Mouse (Mus musculus) CH12.LX (cell line): ENCODE measurements around the gene Trim42. TPM values are rescaled to one million over a fixed set of nuclear protein-coding genes. Genes with fewer than 3 reads are reported as not detected.

Experiments
- DNase-seq: peaks from one replicate; pipeline ENCODE4 v3.0.0-alpha.2; 2013; ENCODE audit errors: extremely low read depth
- H3K27ac ChIP-seq: 2 replicates; pipeline ENCODE4 v1.5.1; 2012; ENCODE audit warnings: low read depth, mild to moderate bottlenecking, control low read depth, moderate library complexity; ENCODE audit not compliant: insufficient read depth
- H3K27me3 ChIP-seq: replicated peaks from 2 replicates; pipeline ENCODE3; 2012; ENCODE audit warnings: inconsistent platforms
- H3K36me3 ChIP-seq, 2 experiments: replicated peaks in 1 of 2; 2 replicates each; pipeline versions ENCODE3 to v1.6.1; 2012; ENCODE audit warnings: inconsistent platforms in 1 of 2, low read length in 1 of 2, mild to moderate bottlenecking in 1 of 2, mixed read lengths in 1 of 2, moderate library complexity in 1 of 2; ENCODE audit not compliant: control insufficient read depth in 1 of 2, insufficient read depth in 1 of 2
- H3K4me1 ChIP-seq, 2 experiments: 2 replicates each; pipeline ENCODE4 v1.6.1; 2012; ENCODE audit warnings: inconsistent platforms in 1 of 2, moderate library complexity in 1 of 2; ENCODE audit not compliant: insufficient read depth in 2 of 2, control insufficient read depth in 1 of 2
- H3K4me2 ChIP-seq: 2 replicates; pipeline ENCODE4 v1.6.1; 2012; ENCODE audit warnings: low read depth, mild to moderate bottlenecking, control low read depth; ENCODE audit not compliant: poor library complexity, insufficient read depth, severe bottlenecking
- H3K4me3 ChIP-seq, 3 experiments: fragments of 150-350 bp in 1 of 3; sonication (generic) in 1 of 3; replicated peaks in 1 of 3; 2 replicates each; pipeline versions ENCODE3 to v1.5.1; 2011 to 2012; ENCODE audit warnings: low read depth in 2 of 3, low read length in 2 of 3, mild to moderate bottlenecking in 2 of 3, moderate library complexity in 2 of 3, control low read depth in 1 of 3, improper control_type of control experiment in 1 of 3, inconsistent platforms in 1 of 3, mixed read lengths in 1 of 3; ENCODE audit not compliant: poor library complexity in 1 of 3
- H3K79me2 ChIP-seq: replicated peaks from 2 replicates; pipeline ENCODE4 v1.6.1; 2012; ENCODE audit warnings: mild to moderate bottlenecking, moderate library complexity; ENCODE audit not compliant: control insufficient read depth, poor library complexity, insufficient read depth, severe bottlenecking; ENCODE audit errors: extremely low read depth
- H3K9ac ChIP-seq: 2 replicates; pipeline ENCODE4 v1.6.1; 2012; ENCODE audit warnings: low read depth, mild to moderate bottlenecking, control low read depth, moderate library complexity; ENCODE audit not compliant: insufficient read depth
- H3K9me3 ChIP-seq: replicated peaks from 2 replicates; pipeline ENCODE3; 2012; ENCODE audit warnings: low read length, inconsistent platforms, mixed read lengths
- BHLHE40 ChIP-seq: IDR thresholded peaks from 2 replicates; pipeline ENCODE4 v1.6.1; 2011; ENCODE audit warnings: mild to moderate bottlenecking, low read depth, low read length, improper control_type of control experiment
- CHD2 ChIP-seq: IDR thresholded peaks from 2 replicates; pipeline ENCODE4 v1.6.1; 2011; ENCODE audit warnings: low read length, improper control_type of control experiment
- CTCF ChIP-seq, 2 experiments: IDR thresholded peaks in 1 of 2; conservative IDR thresholded peaks in 1 of 2; 2 replicates each; pipeline ENCODE4 v1.5.1; 2011 to 2012; ENCODE audit warnings: low read depth in 2 of 2, low read length in 2 of 2, improper control_type of control experiment in 1 of 2, inconsistent platforms in 1 of 2, mild to moderate bottlenecking in 1 of 2, moderate library complexity in 1 of 2
- E2F4 ChIP-seq: IDR thresholded peaks from 2 replicates; pipeline ENCODE4 v1.6.1; 2011; ENCODE audit warnings: low read depth, low read length, improper control_type of control experiment; ENCODE audit not compliant: insufficient replicate concordance
- ELF1 ChIP-seq: IDR thresholded peaks from 2 replicates; pipeline ENCODE4 v1.6.1; 2014; ENCODE audit warnings: low read depth, mild to moderate bottlenecking, inconsistent platforms, low read length, improper control_type of control experiment
- EP300 ChIP-seq: IDR thresholded peaks from 2 replicates; pipeline ENCODE4 v1.6.1; 2011; ENCODE audit warnings: low read length, improper control_type of control experiment
- GABPA ChIP-seq: IDR thresholded peaks from 2 replicates; pipeline ENCODE4 v1.6.1; 2012; ENCODE audit warnings: low read depth, low read length, improper control_type of control experiment, inconsistent platforms; ENCODE audit not compliant: insufficient replicate concordance
- HCFC1 ChIP-seq: IDR thresholded peaks from 2 replicates; pipeline ENCODE4 v1.6.1; 2012; ENCODE audit warnings: low read depth, mild to moderate bottlenecking, inconsistent platforms, low read length, improper control_type of control experiment
- IRF4 ChIP-seq: IDR thresholded peaks from 2 replicates; pipeline ENCODE4 v1.6.1; 2014; ENCODE audit warnings: low read depth, mild to moderate bottlenecking, inconsistent platforms, low read length, improper control_type of control experiment
- JUN ChIP-seq: IDR thresholded peaks from 2 replicates; pipeline ENCODE4 v1.6.1; 2011; ENCODE audit warnings: low read depth, mild to moderate bottlenecking, low read length, improper control_type of control experiment, moderate library complexity; ENCODE audit not compliant: insufficient read depth
- KAT2A ChIP-seq: IDR thresholded peaks from 2 replicates; pipeline ENCODE4 v1.6.1; 2012; ENCODE audit warnings: low read length, improper control_type of control experiment, inconsistent platforms; ENCODE audit not compliant: insufficient replicate concordance
- MAZ ChIP-seq: IDR thresholded peaks from 2 replicates; pipeline ENCODE4 v1.6.1; 2012; ENCODE audit warnings: low read depth, mild to moderate bottlenecking, inconsistent platforms, low read length, improper control_type of control experiment, moderate library complexity
- MEF2A ChIP-seq: IDR thresholded peaks from 2 replicates; pipeline ENCODE4 v1.6.1; 2014; ENCODE audit warnings: low read depth, mild to moderate bottlenecking, inconsistent platforms, low read length, improper control_type of control experiment, borderline replicate concordance
- MXI1 ChIP-seq: IDR thresholded peaks from 2 replicates; pipeline ENCODE4 v1.6.1; 2011; ENCODE audit warnings: mild to moderate bottlenecking, low read depth, low read length, improper control_type of control experiment
- NRF1 ChIP-seq: IDR thresholded peaks from 2 replicates; pipeline ENCODE4 v1.6.1; 2014; ENCODE audit warnings: low read depth, mild to moderate bottlenecking, inconsistent platforms, low read length, improper control_type of control experiment, moderate library complexity
- PAX5 ChIP-seq: IDR thresholded peaks from 2 replicates; pipeline ENCODE4 v1.6.1; 2012; ENCODE audit warnings: low read length, inconsistent platforms, mixed read lengths
- POLR2A ChIP-seq: IDR thresholded peaks from 2 replicates; pipeline ENCODE4 v1.6.1; 2011; ENCODE audit warnings: low read depth, mild to moderate bottlenecking, improper control_type of control experiment, low read length
- POLR2AphosphoS2 ChIP-seq: IDR thresholded peaks from 2 replicates; pipeline ENCODE4 v1.6.1; 2011; ENCODE audit warnings: low read depth, low read length, improper control_type of control experiment
- RAD21 ChIP-seq: IDR thresholded peaks from 2 replicates; pipeline ENCODE4 v1.6.1; 2011; ENCODE audit warnings: low read depth, mild to moderate bottlenecking, low read length, improper control_type of control experiment, moderate library complexity
- RCOR1 ChIP-seq: conservative IDR thresholded peaks from 2 replicates; pipeline ENCODE4 v1.6.1; 2012; ENCODE audit warnings: low read depth, mild to moderate bottlenecking, inconsistent platforms, low read length, improper control_type of control experiment
- SIN3A ChIP-seq: IDR thresholded peaks from 2 replicates; pipeline ENCODE4 v1.6.1; 2012; ENCODE audit warnings: low read length, improper control_type of control experiment, inconsistent platforms
- USF2 ChIP-seq: conservative IDR thresholded peaks from 2 replicates; pipeline ENCODE4 v1.6.1; 2011; ENCODE audit warnings: low read depth, low read length, improper control_type of control experiment
- ZC3H11A ChIP-seq: IDR thresholded peaks from 2 replicates; pipeline ENCODE4 v1.6.1; 2012; ENCODE audit warnings: low read depth, mild to moderate bottlenecking, inconsistent platforms, low read length, improper control_type of control experiment
- ZKSCAN1 ChIP-seq: IDR thresholded peaks from 2 replicates; pipeline ENCODE4 v1.6.1; 2012; ENCODE audit warnings: low read depth, inconsistent platforms, low read length, improper control_type of control experiment, borderline replicate concordance
- ZNF384 ChIP-seq: IDR thresholded peaks from 2 replicates; pipeline ENCODE4 v1.6.1; 2012; ENCODE audit warnings: low read depth, low read length, improper control_type of control experiment, inconsistent platforms
- dilution Hi-C: fragments of 300-500 bp; cut with MboI; formaldehyde crosslinking; loops from 2 replicates; pipeline ENCODE4 v1.14.3; 2020; ENCODE audit warnings: low sequenced_read_pairs; ENCODE audit not compliant: extremely low pct_unique_long_range_greater_than_20kb, extremely low pct_ligation_motif_present
- in situ Hi-C: fragments of 300-500 bp; cut with MboI; formaldehyde crosslinking; loops from 3 replicates; pipeline ENCODE4 v1.14.3; 2019; ENCODE audit warnings: low sequenced_read_pairs, low pct_ligation_motif_present, low pct_unique_long_range_greater_than_20kb, mixed read lengths
- polyA plus RNA-seq: library from polyadenylated mRNA; unstranded; fragments of >175 nt; gene quantifications from 2 replicates; pipeline ENCODE4 v1.2.1, GENCODE M21; 2012; ENCODE audit warnings: low read depth; ENCODE audit not compliant: insufficient read length
- total RNA-seq, 2 experiments: library from RNA; depleted of rRNA; stranded (reverse); fragments of 300-350 nt in 1 of 2; fragments of >200 nt in 1 of 2; gene quantifications; 2 replicates each; pipeline ENCODE4 v1.2.3; 2012 to 2014

The Trim42 gene
- not detected in 2 replicates for total RNA-seq (2012; rRNA removed)
- not detected in 2 replicates for total RNA-seq (2014; rRNA removed)
- polyA plus RNA-seq: not detected in 2 replicates

GRCm38 (mm10) chr9:97369591-97369990 lies at the start of gene Trim42:
Gene Trim42, minus strand, starts transcription at chr9:97369958.
- TF ChIP-seq BHLHE40 (no peak), E2F4 (no peak), PAX5 (no peak), ZKSCAN1 (no peak), IRF4 (no peak), JUN (no peak), POLR2A (no peak), MAZ (no peak), CTCF (conservative IDR thresholded peaks at IDR 0.05 in 1 of 2, IDR thresholded peaks at IDR 0.05 in 1 of 2; ENCODE audit: low read depth in 2 of 2, low read length in 2 of 2) (no peak), SIN3A (no peak), HCFC1 (no peak), RAD21 (no peak), ELF1 (no peak), KAT2A (no peak), MXI1 (no peak), CHD2 (no peak), USF2 (no peak), ZC3H11A (no peak)
- Histone ChIP-seq H3K4me2 (no peak within 1 kb of the TSS), H3K4me3 (no peak within 1 kb of the TSS), H3K36me3 (no peaks in the 10 kb centered on the region), H3K79me2 (no peaks in the 10 kb centered on the region), H3K27me3 (no peaks in the 10 kb centered on the region), H3K4me1 (no peaks in the 10 kb centered on the region), H3K9me3 (peaks cover 68% of the 10 kb centered on the region), H3K9ac (no peak within 1 kb of the TSS), H3K27ac (no peak within 1 kb of the TSS)
- dilution Hi-C loops (no loop called here), in situ Hi-C loops (no loop called here)
- no peak for DNase-seq

GRCm38 (mm10) chr9:97414876-97415668 lies 45.3 kb upstream of the Trim42 start:
- no peak overlapping the region for H3K9ac ChIP-seq
- dilution Hi-C loops: no loop called here
- H3K27ac ChIP-seq: no peak overlapping the region
- H3K9me3 ChIP-seq: peaks cover 69% of the 10 kb centered on the region
- in situ Hi-C loops: no loop called here
- no peaks in the 10 kb centered on the region for H3K27me3 ChIP-seq
- no peaks in the 10 kb centered on the region for H3K4me1 ChIP-seq
- no peak overlapping the region for H3K4me2 ChIP-seq
- H3K4me3 ChIP-seq: no peak overlapping the region
- no peak for TF ChIP-seq NRF1
- TF ChIP-seq RCOR1: no peak
- TF ChIP-seq JUN: no peak
- TF ChIP-seq PAX5: no peak
- no peak for TF ChIP-seq ZNF384
- no peak for TF ChIP-seq E2F4
- TF ChIP-seq POLR2AphosphoS2: no peak
- no peak for TF ChIP-seq EP300
- TF ChIP-seq CHD2: no peak
- no peak for TF ChIP-seq CTCF (conservative IDR thresholded peaks at IDR 0.05 in 1 of 2, IDR thresholded peaks at IDR 0.05 in 1 of 2; ENCODE audit: low read depth in 2 of 2, low read length in 2 of 2)
- TF ChIP-seq SIN3A: no peak
- no peak for TF ChIP-seq GABPA
- TF ChIP-seq MXI1: no peak
- TF ChIP-seq ZC3H11A: no peak
- TF ChIP-seq USF2: no peak
- TF ChIP-seq MEF2A: no peak
- TF ChIP-seq, all 38 proteins: peak for 0
- H3K36me3 ChIP-seq: no peaks in the 10 kb centered on the region
- DNase-seq: no peak
- no peaks in the 10 kb centered on the region for H3K79me2 ChIP-seq
